Mouse (Mus musculus): ENCODE measurements at regions not wholly inside any gene's neighbourhood (a gene's known extent, or its start where the extent isn't known, plus 50 kb on each side); places are given as distances from the start of the nearest gene placed in this dataset.

DNA sequence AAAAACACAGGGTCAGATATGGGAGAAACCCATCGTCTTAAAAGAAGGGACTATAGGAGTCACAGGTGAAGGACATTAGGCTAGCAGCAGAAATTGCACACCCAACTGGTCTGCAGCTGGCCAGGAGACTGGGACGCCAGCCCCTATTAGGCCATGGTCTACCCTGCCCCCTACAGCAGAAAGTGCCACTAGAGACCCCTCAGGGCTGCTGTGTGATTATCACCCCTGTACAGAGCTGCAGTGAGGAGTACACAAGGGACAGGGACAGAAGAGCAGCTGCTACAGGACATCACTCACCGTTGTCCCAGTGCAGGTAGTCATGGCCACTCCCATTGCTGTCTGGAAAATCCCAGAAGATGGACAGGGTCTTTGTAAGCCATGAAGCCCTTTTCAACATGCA, 157.9 kb upstream of the Agap1 start:
- no peak for DNase-seq

DNA sequence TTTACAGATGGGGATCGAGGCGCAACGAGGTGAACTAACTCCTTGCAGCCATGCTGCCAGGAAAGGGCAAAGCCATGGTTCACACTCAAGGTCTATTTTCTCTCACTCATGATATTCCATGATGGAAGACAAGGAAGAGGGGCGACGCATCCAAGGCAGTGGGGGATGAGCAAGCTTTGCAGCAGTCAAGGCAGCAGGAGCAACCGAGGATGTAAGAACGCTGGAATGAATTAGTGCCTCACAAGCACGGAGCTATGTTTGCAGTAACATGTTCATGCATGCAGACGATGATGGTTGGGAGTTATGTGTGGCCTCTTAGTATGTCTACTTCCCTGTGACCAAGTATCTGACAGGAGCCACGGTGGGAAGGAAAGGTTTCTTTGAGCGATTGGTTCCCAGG, 156.8 kb upstream of the Agap1 start:
- DNase-seq: no peak

- no peak for DNase-seq
Observed at GRCm38 (mm10) chr1:89301151-89301550, 153.5 kb upstream of the Agap1 start.

DNA sequence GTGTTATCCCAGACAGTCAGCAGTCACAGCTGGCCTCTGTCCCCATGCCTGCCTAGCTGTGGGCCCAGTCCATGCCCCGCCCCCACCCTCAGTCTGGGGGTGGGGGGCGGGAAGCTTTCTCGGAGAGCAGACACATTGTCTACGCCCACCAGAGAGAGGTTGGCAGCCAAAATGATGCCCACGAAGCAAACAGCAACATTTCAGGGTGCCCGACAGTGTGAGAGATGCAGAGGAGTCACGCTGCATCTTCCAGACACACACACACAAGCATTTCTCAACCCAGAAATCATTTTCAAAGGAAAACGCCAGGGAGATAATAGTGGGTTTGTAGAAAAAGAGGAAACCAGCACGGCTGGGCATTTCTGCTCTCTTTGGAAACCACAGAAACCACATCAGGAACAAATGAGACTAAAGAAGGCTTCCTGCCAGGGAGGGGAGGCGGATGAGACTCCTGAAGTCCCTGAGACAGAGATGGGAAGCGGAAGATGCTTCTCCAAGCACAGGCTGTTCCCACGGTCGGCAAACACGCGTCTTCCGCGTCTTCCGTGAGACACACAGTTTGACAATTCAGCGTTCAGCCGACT, 152.1 kb upstream of the Agap1 start:
- DNase-seq: peak; percentile 37 to 59

DNA sequence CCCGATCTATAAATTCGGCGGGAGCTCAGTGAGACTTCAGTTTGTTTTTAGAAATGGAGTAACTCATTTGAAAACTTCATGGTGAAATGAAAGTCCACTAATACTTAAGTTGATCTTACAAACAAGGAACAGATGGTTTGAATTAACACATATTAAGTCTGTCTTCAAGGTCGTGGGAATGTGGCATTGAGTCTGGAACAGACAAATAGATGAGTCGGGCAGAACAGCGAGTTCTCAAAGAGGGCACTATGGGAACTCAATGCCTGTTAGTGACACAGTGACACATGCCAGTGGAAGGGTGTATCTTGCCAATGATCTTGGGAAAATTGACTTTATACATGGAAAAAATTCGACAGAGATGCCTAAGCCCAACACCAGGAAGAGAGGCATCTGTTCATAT, 149.4 kb upstream of the Agap1 start:
- peak; percentile 16 to 47 for DNase-seq

- DNase-seq: peak; percentile 42 to 70
Observed at GRCm38 (mm10) chr1:89308788-89309187, 145.8 kb upstream of the Agap1 start.

GRCm38 (mm10) chr1:89313064-89313463, 141.5 kb upstream of the Agap1 start:
- no peak for DNase-seq

DNA sequence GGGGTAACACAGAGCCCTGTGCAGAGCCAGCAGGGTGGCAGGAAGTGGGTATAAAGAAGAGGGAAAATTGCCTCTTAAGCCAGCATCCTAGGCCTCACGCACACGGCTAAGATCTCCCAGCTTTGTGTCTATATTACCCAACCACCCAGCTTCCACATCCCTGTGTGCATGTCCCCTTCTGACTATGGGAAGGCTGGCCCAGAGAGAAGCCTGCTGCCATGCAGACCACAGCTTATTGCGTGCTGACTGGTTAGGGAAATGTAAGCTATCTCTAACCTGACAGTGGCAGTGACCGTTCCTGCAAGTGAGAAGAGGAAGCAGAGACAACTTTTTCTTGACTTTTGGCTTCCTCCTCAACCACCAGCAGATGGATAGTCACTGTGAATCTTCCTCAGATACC, 136.7 kb upstream of the Agap1 start:
- DNase-seq: no peak

DNA sequence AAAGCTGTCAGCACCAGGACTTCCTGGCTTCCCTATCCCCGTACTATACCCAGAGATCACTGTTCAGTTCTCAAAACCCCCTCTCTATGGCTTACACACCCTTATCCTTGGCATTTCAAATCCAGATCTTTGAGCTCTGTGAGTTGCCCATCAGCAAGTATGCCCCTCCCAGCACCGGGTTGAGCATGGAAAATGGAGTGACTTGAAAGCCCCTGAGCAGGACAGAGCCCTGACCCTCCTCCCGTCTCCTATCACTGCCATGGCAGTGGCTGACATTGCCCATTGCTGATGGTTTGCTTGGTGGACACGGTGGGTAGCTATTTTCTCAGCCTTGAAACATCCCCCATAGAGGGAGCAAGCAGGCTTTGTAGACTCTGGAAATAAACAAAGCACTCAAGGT, 135.9 kb upstream of the Agap1 start:
- DNase-seq: no peak

DNA sequence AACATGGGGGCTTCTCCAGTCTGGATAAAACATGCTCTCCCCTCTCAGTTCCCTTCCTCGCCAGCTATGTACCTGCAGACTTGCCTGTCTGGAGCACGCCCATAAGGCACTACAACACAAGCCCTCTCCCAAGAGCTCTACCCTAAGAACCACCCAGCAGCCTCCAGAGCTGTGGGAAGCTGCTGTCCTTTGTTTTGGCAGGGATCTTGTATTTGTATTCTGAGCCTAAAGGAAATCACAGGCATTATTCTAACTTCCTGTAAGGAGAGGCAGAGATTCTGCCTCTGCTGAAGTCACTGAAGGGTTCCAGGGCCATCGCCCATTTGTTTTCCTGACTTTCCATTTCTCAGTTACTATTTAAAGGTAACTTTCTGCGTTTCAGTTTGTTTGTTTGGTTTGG, 132.0 kb upstream of the Agap1 start:
- peak; percentile 8 to 38 for DNase-seq

DNA sequence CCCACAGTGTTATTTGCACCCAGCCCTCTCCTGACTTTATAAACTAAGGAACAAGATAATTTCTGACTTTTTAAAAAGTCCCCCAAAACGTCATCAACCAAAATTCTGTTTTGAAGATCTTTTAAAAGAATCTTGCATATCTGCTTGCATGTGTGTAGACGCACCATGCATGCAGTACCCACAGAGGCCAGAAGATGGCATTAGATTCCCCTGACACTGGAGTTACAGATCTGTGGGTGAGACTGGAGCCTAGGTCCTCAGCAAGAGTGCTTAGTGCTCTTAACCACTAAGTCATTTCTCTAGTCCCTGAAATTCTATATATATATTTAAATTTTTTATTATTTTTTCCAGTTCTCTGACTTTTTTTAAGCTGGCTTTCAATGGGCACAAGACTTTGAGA, 131.5 kb upstream of the Agap1 start:
- DNase-seq: peak; percentile 38 to 64

- no peak for DNase-seq
Observed at GRCm38 (mm10) chr1:89331352-89331751, 123.3 kb upstream of the Agap1 start.

DNA sequence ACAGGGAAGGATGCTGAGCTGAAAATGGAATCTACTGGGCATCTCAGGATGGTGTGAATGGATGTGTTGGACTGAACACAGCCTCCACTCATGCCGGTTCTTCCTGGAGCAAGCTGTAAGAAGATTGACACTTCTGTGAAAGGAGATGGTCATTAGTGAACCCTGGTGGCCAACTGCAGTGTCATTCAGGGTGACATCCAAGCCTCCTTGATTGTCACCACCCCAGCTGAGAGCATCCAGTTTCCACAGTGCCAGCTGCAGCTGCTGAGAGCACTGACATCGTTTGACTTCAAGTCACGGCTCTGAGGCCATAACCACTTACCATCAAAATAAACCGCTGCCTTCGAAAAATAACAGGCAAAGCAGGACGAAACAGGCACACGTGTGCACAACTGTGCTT, 121.9 kb upstream of the Agap1 start:
- DNase-seq: no peak

DNA sequence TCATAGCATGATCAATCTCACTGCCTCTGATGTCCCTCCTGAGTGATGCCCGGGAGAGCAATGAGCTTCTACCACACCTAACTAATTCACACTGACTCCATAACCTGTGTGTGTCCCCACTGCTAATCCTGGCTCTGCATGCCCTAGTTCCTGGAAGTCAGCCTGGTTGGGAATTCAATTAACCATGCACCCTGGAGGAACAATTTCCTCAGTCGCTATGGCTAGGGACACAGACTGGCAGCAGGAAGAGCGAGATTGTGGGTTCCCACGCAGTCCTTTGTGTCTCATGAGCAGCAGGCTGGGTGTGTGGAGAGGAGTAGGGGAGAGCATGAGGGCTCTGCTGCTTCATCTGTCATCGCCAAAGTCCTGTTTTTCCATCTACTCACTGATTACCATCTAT, 116.7 kb upstream of the Agap1 start:
- no peak for DNase-seq

GRCm38 (mm10) chr1:89342794-89343193, 111.8 kb upstream of the Agap1 start:
- DNase-seq: no peak

GRCm38 (mm10) chr1:89344546-89344945, 110.1 kb upstream of the Agap1 start:
- DNase-seq: peak; percentile 54 to 62

- no peak for DNase-seq
Observed at GRCm38 (mm10) chr1:89347341-89347740, 107.3 kb upstream of the Agap1 start.

GRCm38 (mm10) chr1:89352936-89353335, 101.7 kb upstream of the Agap1 start:
- no peak for DNase-seq

- DNase-seq: no peak
Observed at GRCm38 (mm10) chr1:89359257-89359656, 95.3 kb upstream of the Agap1 start.

DNA sequence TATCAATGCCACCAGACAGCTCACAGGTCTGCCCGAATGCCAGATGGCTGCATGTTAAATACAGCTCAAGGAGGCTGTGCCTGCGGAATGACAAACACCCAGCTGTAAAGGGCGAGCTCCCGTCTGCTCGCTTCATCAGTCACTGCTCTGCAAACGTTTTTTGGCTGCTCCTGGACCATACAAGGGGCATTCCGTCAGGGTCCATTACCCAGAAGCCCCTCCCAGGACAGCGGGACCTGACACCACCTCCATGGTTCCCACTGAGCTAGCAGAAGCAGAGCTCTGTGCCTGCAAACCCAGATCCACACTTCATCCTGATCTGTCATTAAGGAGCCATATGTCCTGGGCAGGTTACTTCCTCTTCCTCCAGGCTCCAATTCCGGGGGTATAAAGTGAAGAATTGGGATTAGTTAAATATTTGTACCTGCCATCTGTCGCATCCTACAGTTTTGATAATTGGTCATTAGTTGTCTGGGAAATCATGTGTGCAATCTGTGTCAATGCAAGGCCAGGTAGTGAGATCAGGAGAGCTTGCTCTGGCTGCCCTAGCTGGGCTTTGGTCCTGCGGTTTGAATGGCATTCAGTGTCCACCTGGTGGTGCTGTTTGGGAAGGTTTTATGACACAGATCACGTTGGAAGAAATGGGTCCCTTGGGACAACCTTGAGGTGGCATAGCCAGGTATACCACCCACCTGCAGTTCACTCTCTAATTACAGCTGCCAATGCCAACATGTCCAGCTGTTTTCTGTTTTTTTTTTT, 89.9 kb upstream of the Agap1 start:
- DNase-seq: no peak

GRCm38 (mm10) chr1:89366891-89367290, 87.7 kb upstream of the Agap1 start:
- no peak for DNase-seq

DNA sequence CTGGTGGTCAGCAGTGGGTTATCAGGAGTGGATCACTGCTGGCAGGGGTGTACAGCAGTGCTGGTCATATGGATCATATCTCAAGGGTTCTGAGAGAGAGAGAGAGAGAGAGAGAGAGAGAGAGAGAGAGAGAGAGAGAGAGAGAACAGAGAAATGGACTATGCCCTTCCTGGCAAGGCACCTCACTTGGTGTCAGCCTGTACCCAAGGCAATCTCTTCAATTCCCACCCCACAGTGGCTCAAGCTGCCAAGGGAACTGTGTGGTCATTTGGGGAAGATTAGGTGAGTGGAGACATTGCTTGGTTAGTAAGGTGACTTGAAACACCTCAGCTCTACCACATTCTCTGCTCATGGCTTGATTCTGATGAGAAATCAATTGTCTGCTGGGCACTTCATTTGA, 80.8 kb upstream of the Agap1 start:
- no peak for DNase-seq

DNA sequence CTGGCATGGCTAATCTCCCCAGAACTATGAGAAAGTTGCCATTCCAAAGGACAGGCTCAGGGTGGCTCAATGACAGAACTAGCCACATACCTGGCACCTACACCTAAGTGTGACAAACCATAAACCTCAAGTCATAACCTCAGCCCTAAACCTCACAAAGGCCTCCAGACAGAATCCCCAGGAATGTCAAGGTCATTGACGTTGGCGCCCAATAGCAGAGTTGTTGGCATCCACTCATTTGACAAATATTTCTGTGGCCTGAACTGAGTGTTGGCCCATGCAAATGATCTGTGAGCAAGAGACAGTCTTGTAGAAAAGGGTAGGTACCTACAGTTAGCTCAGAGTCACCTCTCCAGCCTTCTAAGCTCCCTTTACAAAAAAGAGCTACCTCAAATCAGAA, 80.3 kb upstream of the Agap1 start:
- no peak for DNase-seq

GRCm38 (mm10) chr1:89382021-89382420, 72.6 kb upstream of the Agap1 start:
- DNase-seq: no peak

GRCm38 (mm10) chr1:89385111-89385510, 69.5 kb upstream of the Agap1 start:
- peak; percentile 18 to 27 for DNase-seq

Data from lung, adult 18-20 months (tissue).